Mouse (Mus musculus) myocyte (in vitro differentiated cells): Measurements from ENCODE around the gene Dmac1. TPM values are rescaled to one million over a fixed set of nuclear protein-coding genes. Genes with fewer than 3 reads are reported as not detected.
A peak's percentile ranks its signal among the peaks of the same experiment; 100 is the strongest.

Experiments used
- H3K27me3 ChIP-seq: one replicate; pipeline ENCODE4 v1.6.1; 2011; ENCODE audit not compliant: control insufficient read depth, insufficient read depth, insufficient read length
- H3K36me3 ChIP-seq: one replicate; pipeline ENCODE4 v1.6.1; 2011; ENCODE audit not compliant: control insufficient read depth, insufficient read depth
- H3K4me2 ChIP-seq: one replicate; pipeline ENCODE4 v1.6.1; 2011; ENCODE audit warnings: low read depth, control low read depth
- H3K4me3 ChIP-seq: one replicate; pipeline ENCODE4 v1.5.1; 2011; ENCODE audit warnings: mild to moderate bottlenecking, control low read depth, moderate library complexity
- H3K79me2 ChIP-seq: one replicate; pipeline ENCODE4 v1.6.1; 2011; ENCODE audit not compliant: control insufficient read depth, insufficient read depth
- H3ac ChIP-seq: one replicate; pipeline ENCODE4 v1.6.1; 2011; ENCODE audit not compliant: control insufficient read depth, insufficient read length
- CEBPB ChIP-seq: IDR thresholded peaks from 2 replicates; pipeline ENCODE4 v1.6.1; 2011; ENCODE audit warnings: mild to moderate bottlenecking, moderate library complexity; ENCODE audit not compliant: poor library complexity, insufficient read depth, severe bottlenecking
- E2F4 ChIP-seq: IDR thresholded peaks from one replicate; pipeline ENCODE4 v1.6.1; 2011; ENCODE audit warnings: mild to moderate bottlenecking, control low read depth, moderate library complexity; ENCODE audit not compliant: insufficient read depth
- MAX ChIP-seq: IDR thresholded peaks from one replicate; pipeline ENCODE4 v1.6.1; 2011; ENCODE audit warnings: low read depth, mild to moderate bottlenecking, control low read depth
- MYOD1 ChIP-seq, 3 experiments: IDR thresholded peaks; one replicate each; pipeline ENCODE4 v1.6.1; 2011; ENCODE audit warnings: control low read depth in 2 of 3, low read depth in 2 of 3, mild to moderate bottlenecking in 2 of 3, moderate library complexity in 1 of 3; ENCODE audit not compliant: insufficient read length in 2 of 3, control insufficient read depth in 1 of 3
- MYOG ChIP-seq, 3 experiments: IDR thresholded peaks; one replicate each; pipeline ENCODE4 v1.6.1; 2011; ENCODE audit warnings: control low read depth in 2 of 3, low read depth in 2 of 3, mild to moderate bottlenecking in 2 of 3; ENCODE audit not compliant: insufficient read length in 2 of 3, control insufficient read depth in 1 of 3, insufficient read depth in 1 of 3
- POLR2A ChIP-seq: IDR thresholded peaks from one replicate; pipeline ENCODE4 v1.6.1; 2011; ENCODE audit warnings: low read depth, mild to moderate bottlenecking, control low read depth, moderate library complexity; ENCODE audit not compliant: insufficient read length
- POLR2AphosphoS2 ChIP-seq: IDR thresholded peaks from one replicate; pipeline ENCODE4 v1.6.1; 2011; ENCODE audit warnings: low read depth, control low read depth; ENCODE audit not compliant: insufficient read length
- REST ChIP-seq: IDR thresholded peaks from one replicate; pipeline ENCODE4 v1.6.1; 2011; ENCODE audit warnings: mild to moderate bottlenecking, control low read depth, moderate library complexity; ENCODE audit not compliant: insufficient read depth, insufficient read length
- SRF ChIP-seq: IDR thresholded peaks from one replicate; pipeline ENCODE4 v1.6.1; 2011; ENCODE audit warnings: low read depth; ENCODE audit not compliant: control insufficient read depth, insufficient read length
- TCF12 ChIP-seq: IDR thresholded peaks from one replicate; pipeline ENCODE4 v1.6.1; 2011; ENCODE audit warnings: mild to moderate bottlenecking, control low read depth; ENCODE audit not compliant: poor library complexity, insufficient read depth, severe bottlenecking
- TCF3 ChIP-seq: IDR thresholded peaks from one replicate; pipeline ENCODE4 v1.6.1; 2011; ENCODE audit warnings: low read depth, control low read depth; ENCODE audit not compliant: insufficient read length
- USF1 ChIP-seq: IDR thresholded peaks from one replicate; pipeline ENCODE4 v1.6.1; 2011; ENCODE audit warnings: low read depth, mild to moderate bottlenecking, control low read depth, moderate library complexity
- polyA plus RNA-seq: library from polyadenylated mRNA; unstranded; fragments of >200 nt; fragmentation: generic; extraction: Trizol; gene quantifications from one replicate; pipeline ENCODE4 v1.2.1, GENCODE M21; 2012; ENCODE audit warnings: missing spikeins

The Dmac1 gene
- 101 TPM for polyA plus RNA-seq

DNA sequence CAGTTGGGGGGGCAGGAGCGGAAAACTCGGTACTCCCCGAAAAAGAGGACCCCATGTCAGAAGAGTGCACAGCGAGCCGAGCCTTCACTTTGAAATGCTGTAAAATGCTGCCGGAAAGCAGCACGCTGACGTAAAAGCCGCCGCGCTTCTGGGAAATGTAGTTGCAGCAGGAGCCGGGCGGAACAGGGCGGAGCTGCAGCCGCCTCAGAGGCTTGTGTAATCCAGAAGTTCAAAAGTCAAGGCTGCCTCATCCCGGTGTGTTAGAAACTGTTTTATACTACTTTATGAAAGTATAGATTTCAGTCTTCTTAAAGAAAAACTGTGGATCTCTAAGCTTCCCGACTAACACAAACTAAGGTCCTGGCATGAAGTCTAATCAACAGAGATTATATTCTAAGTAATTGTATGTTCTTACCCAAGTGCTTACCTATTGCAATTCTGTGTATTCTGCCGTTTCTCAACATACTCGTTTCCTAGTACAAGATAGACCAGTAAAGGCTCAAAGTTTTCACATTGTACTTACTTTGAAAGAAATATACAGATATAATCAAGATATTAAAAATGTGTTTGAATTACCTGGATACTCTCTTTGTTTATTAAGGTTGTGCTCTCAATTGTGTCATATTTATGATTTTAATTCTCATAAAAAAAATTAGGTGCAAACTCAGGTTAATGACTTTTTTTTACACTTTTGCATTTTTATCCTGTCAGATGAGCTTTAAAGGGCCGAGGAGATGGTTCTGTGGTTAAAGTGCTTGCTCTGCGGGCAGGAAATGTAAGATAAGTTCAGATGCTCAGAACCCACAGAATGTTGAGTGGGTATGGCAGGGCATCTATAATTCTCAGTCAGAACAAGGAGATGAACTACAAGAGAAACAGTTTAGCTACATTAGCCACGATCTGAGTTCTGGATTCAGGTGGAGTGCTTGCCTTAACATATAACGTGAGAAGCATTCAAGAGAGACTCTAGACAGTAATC is at the start of gene Dmac1:
Gene Dmac1, minus strand, starts transcription at position 109 of the 979 bp plus-strand sequence.
- 0 out of 2 replicates have a peak, but pooled peaks have one; percentile 12 for TF ChIP-seq CEBPB
- TF ChIP-seq POLR2AphosphoS2, result no peak
- TF ChIP-seq USF1, result no peak
- TF ChIP-seq POLR2A, result peak; percentile 33
- H3K36me3 ChIP-seq, result no peaks in the 10 kb centered on the region
- H3K4me3 ChIP-seq, result peak within 1 kb of the TSS; percentile 64
- H3ac ChIP-seq, result peak within 1 kb of the TSS; percentile 30
- peak within 1 kb of the TSS; percentile 95 for H3K4me2 ChIP-seq
- no peaks in the 10 kb centered on the region for H3K27me3 ChIP-seq
- H3K79me2 ChIP-seq, result peaks cover 8% of the 10 kb centered on the region

GRCm38 (mm10) chr4:75315431-75315830 is 37.3 kb upstream of the Dmac1 start:
- Histone ChIP-seq H3K79me2 (no peaks in the 10 kb centered on the region), H3ac (no peak overlapping the region), H3K36me3 (no peaks in the 10 kb centered on the region), H3K27me3 (no peaks in the 10 kb centered on the region), H3K4me3 (no peak overlapping the region), H3K4me2 (no peak overlapping the region)
- TF ChIP-seq POLR2AphosphoS2, result no peak
- TF ChIP-seq SRF, result no peak
- TF ChIP-seq MYOG (IDR thresholded peaks at IDR 0.05; ENCODE audit: control insufficient read depth in 1 of 3, insufficient read depth in 1 of 3, insufficient read length in 2 of 3, low read depth in 2 of 3), result no peak
- TF ChIP-seq TCF12, result no peak
- no peak for TF ChIP-seq USF1
- no peak for TF ChIP-seq MAX
- TF ChIP-seq POLR2A, result no peak
- TF ChIP-seq REST, result no peak
- TF ChIP-seq CEBPB, result no peak
- no peak for TF ChIP-seq E2F4
- TF ChIP-seq TCF3, result no peak
- no peak for TF ChIP-seq MYOD1 (IDR thresholded peaks at IDR 0.05; ENCODE audit: control insufficient read depth in 1 of 3, insufficient read length in 2 of 3, low read depth in 2 of 3)

DNA sequence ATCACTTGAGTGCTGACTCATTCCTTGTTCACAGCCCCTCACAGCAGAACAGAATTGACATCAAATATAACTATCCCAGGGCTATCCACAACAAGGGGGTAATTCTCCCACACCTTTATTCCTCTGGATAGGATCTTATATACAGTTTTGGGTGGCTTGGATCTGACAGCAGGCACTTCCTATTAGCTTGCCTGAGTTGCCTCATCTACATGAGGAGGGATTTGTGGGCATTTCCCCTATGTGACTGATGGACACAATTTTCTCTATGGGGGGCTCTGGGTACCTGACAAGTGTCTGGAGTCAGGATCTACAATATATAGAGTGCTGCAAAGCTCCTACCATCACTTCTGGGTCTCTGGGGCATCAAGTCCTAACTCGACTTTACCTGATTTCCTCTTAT is 36.9 kb upstream of the Dmac1 start:
- no peaks in the 10 kb centered on the region for H3K79me2 ChIP-seq
- TF ChIP-seq USF1 (no peak), POLR2A (no peak), CEBPB (no peak), MYOG (IDR thresholded peaks at IDR 0.05; ENCODE audit: control insufficient read depth in 1 of 3, insufficient read depth in 1 of 3, insufficient read length in 2 of 3, low read depth in 2 of 3) (no peak), MYOD1 (IDR thresholded peaks at IDR 0.05; ENCODE audit: control insufficient read depth in 1 of 3, insufficient read length in 2 of 3, low read depth in 2 of 3) (no peak), E2F4 (no peak), TCF3 (no peak), MAX (no peak)
- H3ac ChIP-seq, result no peak overlapping the region
- H3K4me2 ChIP-seq, result no peak overlapping the region
- H3K36me3 ChIP-seq, result no peaks in the 10 kb centered on the region
- H3K27me3 ChIP-seq, result no peaks in the 10 kb centered on the region
- no peak overlapping the region for H3K4me3 ChIP-seq

DNA sequence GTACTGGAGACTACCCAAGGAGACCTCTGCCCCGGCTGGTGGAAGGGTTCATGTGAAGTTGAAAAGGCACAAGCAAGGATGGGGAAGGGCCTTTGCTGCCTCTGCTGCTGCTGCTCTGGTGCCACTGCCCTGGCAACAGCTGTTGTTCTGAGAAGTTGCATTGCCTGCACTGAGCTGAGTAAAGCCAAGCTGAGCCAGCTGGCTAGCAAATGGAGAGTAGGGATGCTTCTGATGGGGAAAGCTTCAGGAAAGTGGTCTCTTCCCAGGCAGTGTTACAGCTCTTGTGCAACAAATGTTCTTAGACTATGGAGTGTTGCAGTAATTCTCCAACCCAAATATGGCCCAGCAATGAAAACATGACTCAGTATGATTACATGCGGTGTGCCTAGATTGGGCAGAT is 33.8 kb upstream of the Dmac1 start:
- Histone ChIP-seq H3K27me3 (no peaks in the 10 kb centered on the region), H3K4me3 (no peak overlapping the region), H3K36me3 (no peaks in the 10 kb centered on the region), H3ac (no peak overlapping the region), H3K79me2 (no peaks in the 10 kb centered on the region), H3K4me2 (no peak overlapping the region)
- TF ChIP-seq TCF3 (no peak), CEBPB (no peak), REST (no peak), POLR2A (no peak), E2F4 (no peak), POLR2AphosphoS2 (no peak)

- H3K4me2 ChIP-seq, result no peak overlapping the region
- TF ChIP-seq CEBPB, result no peak
- no peak for TF ChIP-seq TCF12
- TF ChIP-seq MYOD1 (IDR thresholded peaks at IDR 0.05; ENCODE audit: control insufficient read depth in 1 of 3, insufficient read length in 2 of 3, low read depth in 2 of 3), result no peak
- TF ChIP-seq POLR2A, result no peak
- no peak for TF ChIP-seq MAX
- no peak for TF ChIP-seq USF1
- no peak for TF ChIP-seq MYOG (IDR thresholded peaks at IDR 0.05; ENCODE audit: control insufficient read depth in 1 of 3, insufficient read depth in 1 of 3, insufficient read length in 2 of 3, low read depth in 2 of 3)
- no peak for TF ChIP-seq SRF
- no peak for TF ChIP-seq E2F4
- no peak for TF ChIP-seq REST
- no peak for TF ChIP-seq TCF3
- no peak for TF ChIP-seq POLR2AphosphoS2
- H3K36me3 ChIP-seq, result no peaks in the 10 kb centered on the region
- H3K79me2 ChIP-seq, result no peaks in the 10 kb centered on the region
- H3K27me3 ChIP-seq, result no peaks in the 10 kb centered on the region
- H3ac ChIP-seq, result no peak overlapping the region
- H3K4me3 ChIP-seq, result no peak overlapping the region
These were observed 33.2 kb upstream of the Dmac1 start for GRCm38 (mm10) chr4:75311305-75311704.
